Mouse (Mus musculus): ENCODE results near the gene Kalrn. TPM values are rescaled to one million over a fixed set of nuclear protein-coding genes. Genes with fewer than 3 reads are reported as not detected.

Gene Kalrn
- total and polyA plus RNA-seq, 2 experiments from 2014 or later, result 19.4 to 44.5 TPM

GRCm38 (mm10) chr16:33990712-33991111, 582.6 kb downstream of the Kalrn start:
- ATAC-seq (ENCODE audit: insufficient read depth, low read depth), result no peak

GRCm38 (mm10) chr16:33989106-33989505, 584.2 kb downstream of the Kalrn start:
- Histone ChIP-seq H3K36me3 (replicated peaks; ENCODE audit: control insufficient read depth, insufficient read depth, low read length) (no peaks in the 10 kb centered on the region), H3K9me3 (replicated peaks; ENCODE audit: control insufficient read depth, low read length) (no peaks in the 10 kb centered on the region), H3K27ac (ENCODE audit: low read depth) (no peak overlapping the region), H3K9ac (replicated peaks; ENCODE audit: low read depth, low read length) (no peak overlapping the region), H3K4me2 (ENCODE audit: low read depth, low read length) (no peak overlapping the region), H3K27me3 (ENCODE audit: control insufficient read depth, insufficient read depth, low read length) (no peaks in the 10 kb centered on the region), H3K4me1 (ENCODE audit: control insufficient read depth, insufficient read depth) (no peaks in the 10 kb centered on the region), H3K4me3 (ENCODE audit: low read depth, low read length) (no peak overlapping the region)
- ATAC-seq (ENCODE audit: insufficient read depth, low read depth) (no peak), DNase-seq (ENCODE audit: low spot score) (no peak)
- TF ChIP-seq CTCF (IDR thresholded peaks at IDR 0.05; ENCODE audit: low read depth), result no peak
- no peak for TF ChIP-seq EP300 (IDR thresholded peaks at IDR 0.05; ENCODE audit: low read depth)
- WGBS, result 91% methylated on average over 1 of the region's 1 CpGs

More at GRCm38 (mm10) chr16:33990712-33991111, 582.6 kb downstream of the Kalrn start:
- H3K27me3 ChIP-seq (ENCODE audit: control insufficient read depth, insufficient read depth, low read length), result no peaks in the 10 kb centered on the region
- no peak overlapping the region for H3K27ac ChIP-seq (ENCODE audit: low read depth)
- TF ChIP-seq CTCF (IDR thresholded peaks at IDR 0.05; ENCODE audit: low read depth), result no peak
- TF ChIP-seq EP300 (IDR thresholded peaks at IDR 0.05; ENCODE audit: low read depth), result no peak
- no peak overlapping the region for H3K4me3 ChIP-seq (ENCODE audit: low read depth, low read length)
- DNase-seq (ENCODE audit: low spot score), result no peak
- no peak overlapping the region for H3K9ac ChIP-seq (replicated peaks; ENCODE audit: low read depth, low read length)
- no peak overlapping the region for H3K4me2 ChIP-seq (ENCODE audit: low read depth, low read length)
- no peaks in the 10 kb centered on the region for H3K4me1 ChIP-seq (ENCODE audit: control insufficient read depth, insufficient read depth)
- 70% methylated on average over 4 of the region's 4 CpGs for WGBS
- no peaks in the 10 kb centered on the region for H3K9me3 ChIP-seq (replicated peaks; ENCODE audit: control insufficient read depth, low read length)
- H3K36me3 ChIP-seq (replicated peaks; ENCODE audit: control insufficient read depth, insufficient read depth, low read length), result no peaks in the 10 kb centered on the region

- H3K4me1 ChIP-seq (ENCODE audit: control insufficient read depth, insufficient read depth), result no peaks in the 10 kb centered on the region
- no peak overlapping the region for H3K27ac ChIP-seq (ENCODE audit: low read depth)
- DNase-seq (ENCODE audit: low spot score), result no peak
- no peaks in the 10 kb centered on the region for H3K27me3 ChIP-seq (ENCODE audit: control insufficient read depth, insufficient read depth, low read length)
- no peaks in the 10 kb centered on the region for H3K36me3 ChIP-seq (replicated peaks; ENCODE audit: control insufficient read depth, insufficient read depth, low read length)
- ATAC-seq (ENCODE audit: insufficient read depth, low read depth), result no peak; the same call in 1 of the 2 replicates
- no peaks in the 10 kb centered on the region for H3K9me3 ChIP-seq (replicated peaks; ENCODE audit: control insufficient read depth, low read length)
- peak; percentile 82 for TF ChIP-seq CTCF (IDR thresholded peaks at IDR 0.05; ENCODE audit: low read depth)
- no peak for TF ChIP-seq EP300 (IDR thresholded peaks at IDR 0.05; ENCODE audit: low read depth)
- H3K4me2 ChIP-seq (ENCODE audit: low read depth, low read length), result no peak overlapping the region
- 58% methylated on average over 17 of the region's 17 CpGs for WGBS
- H3K9ac ChIP-seq (replicated peaks; ENCODE audit: low read depth, low read length), result no peak overlapping the region
- H3K4me3 ChIP-seq (ENCODE audit: low read depth, low read length), result no peak overlapping the region
Observed at GRCm38 (mm10) chr16:33988358-33989012, 584.8 kb downstream of the Kalrn start.

- Histone ChIP-seq H3K4me2 (ENCODE audit: low read depth, low read length) (no peak overlapping the region), H3K27me3 (ENCODE audit: control insufficient read depth, insufficient read depth, low read length) (no peaks in the 10 kb centered on the region), H3K4me1 (ENCODE audit: control insufficient read depth, insufficient read depth) (no peaks in the 10 kb centered on the region), H3K9me3 (replicated peaks; ENCODE audit: control insufficient read depth, low read length) (no peaks in the 10 kb centered on the region), H3K9ac (replicated peaks; ENCODE audit: low read depth, low read length) (no peak overlapping the region), H3K4me3 (ENCODE audit: low read depth, low read length) (no peak overlapping the region), H3K36me3 (replicated peaks; ENCODE audit: control insufficient read depth, insufficient read depth, low read length) (no peaks in the 10 kb centered on the region), H3K27ac (ENCODE audit: low read depth) (no peak overlapping the region)
- 81% methylated on average over 7 of the region's 7 CpGs for WGBS
- TF ChIP-seq EP300 (IDR thresholded peaks at IDR 0.05; ENCODE audit: low read depth) (no peak), CTCF (IDR thresholded peaks at IDR 0.05; ENCODE audit: low read depth) (no peak)
- DNase-seq (ENCODE audit: low spot score) (no peak), ATAC-seq (ENCODE audit: insufficient read depth, low read depth) (no peak)
Observed at GRCm38 (mm10) chr16:33986993-33987392, 586.3 kb downstream of the Kalrn start.

GRCm38 (mm10) chr16:33985372-33985771, 588.0 kb downstream of the Kalrn start:
- no peak overlapping the region for H3K27ac ChIP-seq (ENCODE audit: low read depth)
- no peak overlapping the region for H3K4me2 ChIP-seq (ENCODE audit: low read depth, low read length)
- ATAC-seq (ENCODE audit: insufficient read depth, low read depth), result no peak
- no peak overlapping the region for H3K9ac ChIP-seq (replicated peaks; ENCODE audit: low read depth, low read length)
- no peaks in the 10 kb centered on the region for H3K27me3 ChIP-seq (ENCODE audit: control insufficient read depth, insufficient read depth, low read length)
- H3K36me3 ChIP-seq (replicated peaks; ENCODE audit: control insufficient read depth, insufficient read depth, low read length), result no peaks in the 10 kb centered on the region
- no peak overlapping the region for H3K4me3 ChIP-seq (ENCODE audit: low read depth, low read length)
- no peaks in the 10 kb centered on the region for H3K4me1 ChIP-seq (ENCODE audit: control insufficient read depth, insufficient read depth)
- no peaks in the 10 kb centered on the region for H3K9me3 ChIP-seq (replicated peaks; ENCODE audit: control insufficient read depth, low read length)
- TF ChIP-seq EP300 (IDR thresholded peaks at IDR 0.05; ENCODE audit: low read depth) (no peak), CTCF (IDR thresholded peaks at IDR 0.05; ENCODE audit: low read depth) (no peak)
- DNase-seq (ENCODE audit: low spot score), result no peak
- WGBS, result 70% methylated on average over 6 of the region's 6 CpGs

- Histone ChIP-seq H3K27ac (ENCODE audit: low read depth) (no peak overlapping the region), H3K36me3 (replicated peaks; ENCODE audit: control insufficient read depth, insufficient read depth, low read length) (no peaks in the 10 kb centered on the region), H3K4me1 (ENCODE audit: control insufficient read depth, insufficient read depth) (no peaks in the 10 kb centered on the region), H3K27me3 (ENCODE audit: control insufficient read depth, insufficient read depth, low read length) (no peaks in the 10 kb centered on the region), H3K4me2 (ENCODE audit: low read depth, low read length) (no peak overlapping the region), H3K4me3 (ENCODE audit: low read depth, low read length) (no peak overlapping the region), H3K9ac (replicated peaks; ENCODE audit: low read depth, low read length) (no peak overlapping the region), H3K9me3 (replicated peaks; ENCODE audit: control insufficient read depth, low read length) (no peaks in the 10 kb centered on the region)
- DNase-seq (ENCODE audit: low spot score) (no peak), ATAC-seq (ENCODE audit: insufficient read depth, low read depth) (no peak)
- TF ChIP-seq CTCF (IDR thresholded peaks at IDR 0.05; ENCODE audit: low read depth) (no peak), EP300 (IDR thresholded peaks at IDR 0.05; ENCODE audit: low read depth) (no peak)
- 98% methylated on average over 6 of the region's 6 CpGs for WGBS
Observed at GRCm38 (mm10) chr16:33983712-33984111, 589.6 kb downstream of the Kalrn start.

Data from heart, postnatal 0 days (tissue).